Mouse (Mus musculus) thymus, adult 2 months (tissue): ENCODE measurements around the gene Abcc12. TPM values are rescaled to one million over a fixed set of nuclear protein-coding genes. Genes with fewer than 3 reads are reported as not detected.

Experiments
- DNase-seq: peaks from one replicate; pipeline ENCODE4 v3.0.0; 2021
- H3K27ac ChIP-seq: fragments of 200-500 bp; 2 replicates; pipeline ENCODE4 v1.5.1; 2012; ENCODE audit warnings: low read length, control low read depth; ENCODE audit not compliant: control insufficient read depth, insufficient read depth
- H3K27me3 ChIP-seq: fragments of 200-500 bp; 2 replicates; pipeline ENCODE4 v1.6.1; 2012; ENCODE audit warnings: mild to moderate bottlenecking, low read length, moderate library complexity, mixed read lengths; ENCODE audit not compliant: control insufficient read depth, insufficient read depth
- H3K36me3 ChIP-seq: fragments of 200-500 bp; 2 replicates; pipeline ENCODE4 v1.6.1; 2012; ENCODE audit warnings: mild to moderate bottlenecking, low read length, moderate library complexity; ENCODE audit not compliant: control insufficient read depth, insufficient read depth
- H3K4me1 ChIP-seq: fragments of 200-500 bp; replicated peaks from 2 replicates; pipeline ENCODE4 v1.6.1; 2012; ENCODE audit warnings: low read length; ENCODE audit not compliant: control insufficient read depth, insufficient read depth
- H3K4me3 ChIP-seq: fragments of 200-500 bp; 2 replicates; pipeline ENCODE4 v1.5.1; 2012; ENCODE audit warnings: mild to moderate bottlenecking, low read length, control low read depth, moderate library complexity; ENCODE audit not compliant: control insufficient read depth, insufficient read depth
- CTCF ChIP-seq: fragments of 200-500 bp; IDR thresholded peaks from 2 replicates; pipeline ENCODE4 v1.5.1; 2012; ENCODE audit warnings: mild to moderate bottlenecking, control low read depth, low read length, moderate library complexity, borderline replicate concordance; ENCODE audit not compliant: control insufficient read depth, poor library complexity, insufficient read depth; ENCODE audit errors: extremely low read depth
- POLR2A ChIP-seq: fragments of 200-500 bp; IDR thresholded peaks from 2 replicates; pipeline ENCODE4 v1.6.1; 2012; ENCODE audit warnings: mild to moderate bottlenecking, low read length, control low read depth, moderate library complexity; ENCODE audit not compliant: control insufficient read depth, poor library complexity, insufficient read depth; ENCODE audit errors: extremely low read depth
- WGBS: fragments of 180-500 bp; shearing (Covaris S2); methylation state at CpG from one replicate; pipeline ENCODE4 v1.1.7; 2018; 5-methylcytosine and 5-hydroxymethylcytosine counted together
- polyA plus RNA-seq: library from polyadenylated mRNA; depleted of rRNA; stranded (reverse); fragments of >200 nt; gene quantifications from 2 replicates; pipeline ENCODE4 v1.2.3, GENCODE M21; 2012

Gene Abcc12
- polyA plus RNA-seq, 1 experiment = 0.13 TPM

GRCm38 (mm10) chr8:86493841-86494240 is 86.6 kb downstream of the Abcc12 start:
- no peaks in the 10 kb centered on the region for H3K4me1 ChIP-seq
- DNase-seq = no peak
- no peak overlapping the region for H3K27ac ChIP-seq
- H3K27me3 ChIP-seq = no peaks in the 10 kb centered on the region
- no peaks in the 10 kb centered on the region for H3K36me3 ChIP-seq
- 58% methylated on average over 1 of the region's 1 CpGs for WGBS
- TF ChIP-seq CTCF (no peak), POLR2A (no peak)
- no peak overlapping the region for H3K4me3 ChIP-seq

- TF ChIP-seq CTCF = no peak
- TF ChIP-seq POLR2A = no peak
- WGBS = 94% methylated on average over 6 of the region's 6 CpGs
- no peaks in the 10 kb centered on the region for H3K27me3 ChIP-seq
- DNase-seq = no peak
- no peak overlapping the region for H3K27ac ChIP-seq
- H3K4me3 ChIP-seq = no peak overlapping the region
- H3K36me3 ChIP-seq = no peaks in the 10 kb centered on the region
- no peaks in the 10 kb centered on the region for H3K4me1 ChIP-seq
Observed at GRCm38 (mm10) chr8:86485411-86485810, 95.1 kb downstream of the Abcc12 start.

GRCm38 (mm10) chr8:86484244-86484643 is 96.2 kb downstream of the Abcc12 start:
- Histone ChIP-seq H3K4me3 (no peak overlapping the region), H3K36me3 (no peaks in the 10 kb centered on the region), H3K4me1 (no peaks in the 10 kb centered on the region), H3K27ac (no peak overlapping the region), H3K27me3 (no peaks in the 10 kb centered on the region)
- TF ChIP-seq POLR2A (no peak), CTCF (no peak)
- no peak for DNase-seq

- TF ChIP-seq POLR2A (no peak), CTCF (no peak)
- Histone ChIP-seq H3K27me3 (no peaks in the 10 kb centered on the region), H3K4me1 (no peaks in the 10 kb centered on the region), H3K27ac (no peak overlapping the region), H3K36me3 (no peaks in the 10 kb centered on the region), H3K4me3 (no peak overlapping the region)
- no peak for DNase-seq
- 87% methylated on average over 1 of the region's 1 CpGs for WGBS
Observed at GRCm38 (mm10) chr8:86482116-86482515, 98.4 kb downstream of the Abcc12 start.

GRCm38 (mm10) chr8:86475711-86476438 is 104.6 kb downstream of the Abcc12 start:
- 62% methylated on average over 9 of the region's 9 CpGs for WGBS
- no peak overlapping the region for H3K4me3 ChIP-seq
- TF ChIP-seq CTCF (no peak), POLR2A (no peak)
- H3K27ac ChIP-seq = no peak overlapping the region
- DNase-seq = no peak
- H3K4me1 ChIP-seq = no peaks in the 10 kb centered on the region
- no peaks in the 10 kb centered on the region for H3K27me3 ChIP-seq
- no peaks in the 10 kb centered on the region for H3K36me3 ChIP-seq

GRCm38 (mm10) chr8:86474461-86474860 is 106.0 kb downstream of the Abcc12 start:
- DNase-seq = no peak
- no peaks in the 10 kb centered on the region for H3K4me1 ChIP-seq
- H3K36me3 ChIP-seq = no peaks in the 10 kb centered on the region
- no peaks in the 10 kb centered on the region for H3K27me3 ChIP-seq
- no peak overlapping the region for H3K4me3 ChIP-seq
- no peak for TF ChIP-seq CTCF
- no peak for TF ChIP-seq POLR2A
- 75% methylated on average over 4 of the region's 4 CpGs for WGBS
- no peak overlapping the region for H3K27ac ChIP-seq

GRCm38 (mm10) chr8:86473121-86473520 is 107.4 kb downstream of the Abcc12 start:
- no peaks in the 10 kb centered on the region for H3K36me3 ChIP-seq
- no peaks in the 10 kb centered on the region for H3K4me1 ChIP-seq
- no peak overlapping the region for H3K27ac ChIP-seq
- no peaks in the 10 kb centered on the region for H3K27me3 ChIP-seq
- TF ChIP-seq POLR2A (no peak), CTCF (no peak)
- H3K4me3 ChIP-seq = no peak overlapping the region
- WGBS = 88% methylated on average over 6 of the region's 6 CpGs
- no peak for DNase-seq
